Mouse (Mus musculus): ENCODE measurements around the gene Nucks1.
"Not testable (repeated sequence)": the region's sequence is repeated elsewhere in the genome, so short reads cannot be mapped to it uniquely, and the experiment has no call there.

Gene Nucks1

DNA sequence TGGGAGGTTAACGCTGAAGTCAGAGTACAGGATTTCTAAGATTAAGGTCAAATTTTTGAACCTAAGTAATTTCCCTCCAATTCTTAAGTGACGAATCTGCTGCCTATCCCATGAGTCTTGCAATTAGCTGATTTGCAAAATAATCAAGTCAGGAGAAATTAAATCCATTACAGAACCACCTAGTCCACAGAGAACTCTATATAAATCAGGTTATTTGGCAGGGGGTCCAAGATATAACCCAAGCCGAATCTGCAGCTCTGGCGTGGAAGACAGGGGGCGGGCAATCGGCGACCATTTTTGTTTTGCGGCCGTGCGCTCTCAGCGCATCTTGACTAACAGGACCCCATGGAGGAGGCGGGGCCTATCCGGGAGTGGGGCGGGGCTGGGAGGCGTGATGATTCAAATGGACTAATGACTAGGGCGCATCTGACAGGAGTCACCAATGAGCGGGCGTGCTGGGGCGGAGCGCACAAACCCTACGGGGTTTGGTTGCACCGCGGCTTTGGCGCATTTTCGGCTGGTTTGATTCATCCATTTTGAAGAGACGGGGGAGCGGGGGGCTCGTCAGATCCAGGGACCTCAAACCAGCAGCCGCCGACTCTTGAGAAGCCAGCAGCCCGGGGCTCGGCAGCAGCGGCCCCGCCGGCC, at the start of gene Nucks1:
TSS of gene Nucks1 (plus strand) at position 534 of the 648 bp plus-strand sequence.
- DNase-seq (ENCODE audit: low read depth), result peak; percentile 100

DNA sequence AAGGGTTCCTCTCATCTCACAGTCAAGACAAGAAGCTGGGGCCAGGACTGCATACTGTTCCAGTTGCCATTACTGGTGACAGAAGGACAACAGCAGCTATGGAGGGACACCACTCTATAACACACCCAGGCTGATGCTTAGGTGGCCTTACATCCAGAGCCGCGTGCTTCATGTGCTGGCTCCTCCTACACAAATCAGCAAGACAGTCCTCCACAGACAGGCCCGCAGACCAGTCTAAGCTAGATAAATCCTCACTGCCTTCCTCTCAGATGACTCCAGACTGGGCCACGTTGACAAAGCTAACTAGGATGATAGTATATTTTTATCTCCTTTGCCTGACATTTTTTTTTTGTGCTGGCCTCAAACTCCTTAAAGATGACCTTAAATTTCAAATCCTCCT, 48.5 kb upstream of the Nucks1 start:
- DNase-seq (ENCODE audit: low read depth), result no peak

DNA sequence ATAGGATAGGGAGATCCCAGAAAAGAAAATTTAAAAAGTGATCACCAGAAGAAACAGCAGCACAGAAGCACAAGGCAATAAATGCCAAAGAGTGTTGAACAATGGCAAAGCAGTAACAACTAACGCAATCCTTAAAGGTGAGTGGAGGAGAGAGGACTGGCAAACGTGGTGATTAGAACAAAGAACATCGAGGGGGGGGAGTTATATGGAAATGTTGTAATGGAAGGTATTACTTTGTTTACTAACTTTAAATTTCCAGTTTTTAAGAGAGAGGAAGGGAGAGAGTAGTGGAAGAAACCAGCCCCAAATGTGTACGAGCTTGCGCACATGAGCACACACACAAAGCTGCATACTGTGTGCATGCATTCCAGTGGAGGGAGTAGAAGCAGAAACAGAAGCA, 44.7 kb upstream of the Nucks1 start:
- DNase-seq (ENCODE audit: low read depth), result no peak

DNA sequence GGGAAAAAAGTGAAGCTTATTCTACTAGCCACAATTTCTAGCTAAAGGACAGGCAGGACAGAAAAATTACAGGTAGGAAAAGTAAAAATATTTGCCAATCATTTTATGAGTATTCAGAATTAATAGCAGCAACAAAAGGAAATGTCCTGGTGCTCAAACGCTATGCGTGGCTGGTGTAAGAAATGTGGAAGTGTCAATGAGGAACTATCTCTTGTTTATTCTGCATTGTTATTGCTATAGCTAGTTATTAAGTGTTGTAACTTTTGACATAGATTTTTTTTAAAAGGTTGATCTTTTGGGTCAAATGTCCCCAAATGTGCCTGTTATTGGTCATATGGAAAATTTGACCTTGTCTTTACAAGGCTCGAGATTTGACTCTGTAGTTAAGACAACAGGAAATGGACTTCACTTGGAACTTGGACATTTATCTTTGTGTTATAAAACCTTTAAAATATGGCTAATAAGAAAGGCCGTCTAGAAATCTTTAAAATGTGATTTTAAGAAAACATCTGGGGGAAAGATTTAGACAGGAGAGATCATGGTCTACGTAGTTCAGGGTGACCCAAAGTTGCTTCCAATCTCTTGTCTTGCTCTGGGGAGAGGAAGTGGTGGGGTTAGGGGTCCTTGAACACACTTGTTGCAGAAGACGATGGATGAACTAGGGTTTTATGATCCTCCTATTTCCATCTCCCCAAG, 43.9 kb upstream of the Nucks1 start:
- DNase-seq (ENCODE audit: low read depth), result no peak

DNA sequence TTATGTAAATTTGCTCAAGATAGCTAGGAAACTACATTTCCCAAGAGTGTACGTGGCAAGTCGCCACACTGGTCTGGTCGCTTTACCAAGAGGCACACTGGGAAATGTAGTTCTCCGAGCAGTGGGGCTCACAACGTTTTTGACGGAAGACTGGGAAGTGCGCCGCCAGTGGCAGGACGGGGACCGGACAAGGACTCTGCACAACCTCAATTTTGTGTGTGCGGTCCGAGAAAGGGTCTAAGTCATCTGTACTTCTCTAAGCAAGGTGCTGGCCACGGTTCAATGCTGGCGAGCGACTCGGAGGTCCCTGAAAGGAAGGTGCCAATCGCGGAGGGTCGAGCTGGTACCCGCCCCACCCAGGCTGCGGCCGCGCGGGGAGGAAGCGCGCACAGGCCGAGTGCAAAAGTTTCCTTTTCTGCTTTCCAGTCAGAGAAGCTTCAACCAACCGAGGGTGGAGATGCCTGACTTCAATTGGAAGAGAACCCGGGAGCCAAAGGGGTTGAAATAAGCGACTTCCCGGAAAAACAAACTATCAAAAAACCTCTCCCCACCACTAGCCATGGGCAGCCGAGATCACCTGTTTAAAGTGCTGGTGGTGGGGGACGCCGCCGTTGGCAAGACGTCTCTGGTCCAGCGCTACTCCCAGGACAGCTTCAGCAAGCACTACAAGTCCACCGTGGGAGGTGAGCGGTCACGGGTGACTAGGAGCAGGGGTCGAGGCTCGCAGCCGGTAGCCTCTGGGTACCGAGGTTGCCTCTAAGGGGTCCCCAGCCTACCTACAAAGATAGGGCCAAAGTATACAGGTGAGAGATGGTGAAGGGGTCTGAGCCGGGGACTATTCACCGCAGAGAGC, 43.0 kb upstream of the Nucks1 start, which contains the start of gene Rab29:
TSS of gene Rab29 (plus strand) at position 132 of the 853 bp plus-strand sequence.
- peak; percentile 99 for DNase-seq (ENCODE audit: low read depth)

DNA sequence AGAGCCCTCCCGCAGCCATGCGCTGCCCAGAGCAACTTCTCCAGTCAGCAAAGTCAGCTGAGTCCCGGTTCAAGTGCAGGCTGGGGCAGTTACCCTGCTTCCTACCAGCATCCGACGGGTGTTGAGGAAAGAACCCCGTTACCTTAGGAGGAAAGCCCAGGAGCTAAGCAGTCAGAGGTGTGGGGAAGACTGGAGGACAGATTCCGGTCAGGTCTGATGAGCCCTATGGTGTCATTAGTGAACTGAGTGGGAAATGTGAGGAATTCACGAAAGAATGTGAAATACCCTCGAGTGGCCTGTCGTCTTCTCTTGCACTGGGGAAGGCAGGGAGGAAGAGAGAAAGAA, 42.4 kb upstream of the Nucks1 start:
- DNase-seq (ENCODE audit: low read depth), result peak; percentile 17

DNA sequence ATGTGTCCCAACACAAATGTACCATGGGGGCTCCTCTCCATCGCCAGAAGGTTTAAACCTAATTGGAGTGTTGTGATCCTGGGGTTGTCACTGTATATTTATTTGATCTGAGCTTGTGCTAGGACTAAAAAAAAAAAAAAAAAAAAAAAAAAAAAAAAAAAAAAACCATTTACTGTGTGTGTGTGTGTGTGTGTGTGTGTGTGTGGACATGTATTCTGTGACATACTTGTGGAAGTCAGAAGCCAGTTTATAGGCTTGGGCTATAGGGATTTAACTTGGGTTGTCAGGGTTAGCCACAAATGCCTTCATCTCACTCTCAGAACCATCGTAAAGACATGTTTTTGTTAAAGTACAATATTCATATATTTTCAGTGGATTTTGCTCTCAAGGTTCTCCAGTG, 40.8 kb upstream of the Nucks1 start:
- DNase-seq (ENCODE audit: low read depth), result no peak

DNA sequence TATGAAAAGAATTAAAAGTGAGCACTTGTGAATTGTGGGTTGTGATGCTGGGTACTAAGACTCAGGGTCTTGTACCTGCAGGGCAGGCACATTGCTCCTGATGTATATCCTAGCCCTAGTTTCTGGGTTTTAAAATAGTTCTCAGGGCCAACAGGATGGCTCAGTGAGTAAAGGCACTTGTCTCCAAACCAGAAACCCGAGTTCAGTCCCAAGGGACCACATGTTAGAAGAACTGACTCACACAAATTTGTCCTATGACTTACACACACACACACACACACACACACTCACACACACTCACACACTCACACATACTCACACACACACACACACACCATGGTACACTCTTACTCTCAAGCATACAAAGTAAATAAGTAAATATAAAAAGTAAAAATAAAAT, 37.5 kb upstream of the Nucks1 start:
- peak; percentile 66 for DNase-seq (ENCODE audit: low read depth)

DNA sequence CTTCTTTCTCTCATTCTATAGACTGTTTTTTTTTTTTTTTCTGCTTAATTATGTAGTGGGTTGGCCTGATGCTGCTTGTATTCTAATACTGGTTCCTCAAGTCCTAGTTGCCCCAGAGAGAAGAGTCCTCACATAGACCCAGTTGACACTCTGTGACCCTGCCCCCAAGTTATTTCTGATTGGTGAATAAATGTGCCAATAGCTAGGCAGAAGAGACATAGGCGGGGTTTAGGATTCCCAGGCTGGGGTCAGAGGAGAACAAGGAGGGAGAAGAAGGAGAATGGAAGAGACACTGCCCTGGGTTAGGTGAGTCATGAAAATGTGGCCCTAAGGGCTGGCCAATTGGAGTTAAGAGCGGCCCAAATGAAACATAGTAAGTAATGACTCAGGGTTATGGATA, 30.5 kb upstream of the Nucks1 start:
- no peak for DNase-seq (ENCODE audit: low read depth)

DNA sequence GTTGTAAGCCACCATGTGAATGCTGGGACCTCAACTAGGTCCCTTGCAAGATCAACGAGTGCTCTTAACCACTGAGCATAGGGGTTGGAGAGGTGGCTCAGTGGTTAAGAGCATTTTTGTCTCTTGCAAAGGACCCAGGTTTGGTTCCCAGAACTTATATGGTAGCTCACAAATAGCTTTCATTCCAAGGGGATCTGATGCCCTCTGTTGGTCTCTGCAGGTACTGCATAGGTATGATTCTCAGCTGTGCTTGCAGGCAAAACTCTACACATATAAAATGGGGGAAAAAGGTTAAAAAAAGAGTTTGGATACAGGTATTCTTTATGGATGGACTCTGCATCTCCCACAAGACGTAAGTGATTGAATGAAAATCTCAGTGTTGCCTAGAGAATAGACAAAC, 27.5 kb upstream of the Nucks1 start:
- DNase-seq (ENCODE audit: low read depth), result peak; percentile 55

DNA sequence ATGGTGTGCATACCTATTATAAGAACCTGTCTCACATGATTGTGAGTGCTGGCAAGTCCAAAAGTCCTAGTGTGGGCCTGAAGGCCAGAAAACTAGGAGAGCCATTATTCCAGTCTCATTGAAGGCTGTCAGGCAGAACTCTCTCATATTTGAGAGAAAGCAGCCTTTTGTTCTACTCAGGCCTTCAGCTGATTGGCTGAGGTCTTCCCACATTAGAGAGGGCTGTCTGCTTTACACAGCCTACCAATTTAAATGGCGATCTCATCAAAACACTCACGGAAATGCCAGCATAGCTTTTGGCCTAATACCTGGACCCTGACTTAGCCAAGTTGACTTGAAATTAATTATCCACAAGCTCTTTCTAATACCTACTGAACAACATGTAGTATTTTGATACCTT, 24.2 kb upstream of the Nucks1 start:
- DNase-seq (ENCODE audit: low read depth), result no peak

DNA sequence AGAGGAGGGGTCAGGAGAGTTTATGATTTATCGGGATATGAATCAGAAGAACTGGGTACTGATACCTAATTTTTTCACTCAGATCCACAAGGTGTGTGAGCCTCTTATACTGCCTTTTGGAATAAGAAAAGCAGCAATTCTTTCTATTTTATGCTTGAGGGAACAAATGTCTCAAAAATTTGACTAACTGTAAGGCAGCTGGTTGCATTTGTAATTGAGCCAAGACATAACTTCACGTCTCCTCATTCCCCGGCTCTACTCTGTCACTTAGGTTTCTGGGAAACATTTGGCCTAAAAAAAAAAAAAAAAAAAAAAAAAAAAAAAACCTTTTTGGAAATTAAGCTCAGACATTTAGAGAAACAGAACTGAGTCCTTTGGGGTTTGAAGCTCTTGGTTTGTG, 23.7 kb upstream of the Nucks1 start:
- DNase-seq (ENCODE audit: low read depth), result no peak

DNA sequence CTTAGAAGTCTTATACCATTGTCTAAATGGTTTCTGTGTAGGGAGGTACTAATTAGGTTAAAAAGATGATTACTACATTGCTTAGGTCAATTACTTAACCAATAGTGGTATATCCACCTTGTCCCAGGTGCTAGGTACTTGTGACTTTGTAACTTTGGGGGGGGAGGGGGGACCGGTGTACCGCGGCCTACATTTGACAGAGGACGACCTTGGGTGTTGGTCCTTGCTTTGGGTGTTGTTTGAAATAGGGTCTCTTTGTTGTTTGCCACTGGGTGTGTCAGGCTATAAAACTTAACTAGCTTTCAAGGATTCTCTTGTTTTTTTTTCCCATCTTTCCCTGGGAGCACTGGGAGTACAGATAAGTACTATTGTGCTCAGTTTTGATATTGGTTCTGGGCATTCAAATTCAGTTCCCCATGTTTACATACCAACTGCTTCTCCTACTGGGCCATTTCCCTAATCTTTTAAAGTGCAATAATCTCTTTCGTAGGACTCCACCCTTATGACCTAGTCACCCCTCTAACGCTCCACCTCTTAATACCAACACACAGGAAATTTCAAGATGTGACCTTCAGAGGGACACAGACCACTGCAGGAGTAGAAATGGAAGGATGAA, 20.2 kb upstream of the Nucks1 start:
- DNase-seq (ENCODE audit: low read depth), result no peak

DNA sequence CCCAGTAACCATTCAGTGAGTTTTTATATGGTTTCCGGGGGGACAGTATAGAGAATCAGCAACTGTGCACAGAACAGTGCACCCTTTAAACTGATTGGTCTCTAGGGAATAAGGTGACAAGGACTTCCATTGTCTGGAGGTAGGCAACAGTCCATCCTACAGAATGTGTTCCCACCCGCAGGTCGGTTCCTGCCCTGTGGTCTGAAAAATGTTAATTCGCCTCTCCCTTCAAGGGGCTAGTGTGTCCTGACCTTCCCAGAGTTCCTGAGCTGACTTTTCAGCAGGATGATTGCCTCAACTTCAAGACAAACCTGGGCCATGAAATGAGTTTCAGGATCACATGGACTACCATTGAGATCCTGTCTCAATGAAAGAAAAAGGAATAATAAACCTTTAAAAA, 18.9 kb upstream of the Nucks1 start:
- DNase-seq (ENCODE audit: low read depth), result no peak

DNA sequence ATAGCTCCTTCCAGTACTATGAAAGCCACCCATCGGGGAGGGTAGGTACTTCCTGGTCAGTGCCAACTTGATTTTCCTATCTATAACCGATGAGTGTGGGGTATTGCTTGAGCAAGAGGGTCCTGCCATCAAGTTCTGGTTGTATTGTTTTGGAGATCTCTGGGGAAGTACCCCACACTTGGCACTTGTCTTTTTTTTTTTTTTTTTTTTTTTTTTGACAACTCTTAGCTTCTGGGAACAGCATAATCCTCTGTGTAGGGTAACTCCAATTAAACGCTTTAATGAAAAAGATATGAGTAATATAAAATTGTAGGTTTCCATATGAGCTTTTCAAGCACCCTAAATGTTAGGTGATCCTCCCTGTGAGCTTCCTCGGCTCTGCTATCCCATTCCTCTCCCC, 7.7 kb upstream of the Nucks1 start:
- DNase-seq (ENCODE audit: low read depth), result no peak

DNA sequence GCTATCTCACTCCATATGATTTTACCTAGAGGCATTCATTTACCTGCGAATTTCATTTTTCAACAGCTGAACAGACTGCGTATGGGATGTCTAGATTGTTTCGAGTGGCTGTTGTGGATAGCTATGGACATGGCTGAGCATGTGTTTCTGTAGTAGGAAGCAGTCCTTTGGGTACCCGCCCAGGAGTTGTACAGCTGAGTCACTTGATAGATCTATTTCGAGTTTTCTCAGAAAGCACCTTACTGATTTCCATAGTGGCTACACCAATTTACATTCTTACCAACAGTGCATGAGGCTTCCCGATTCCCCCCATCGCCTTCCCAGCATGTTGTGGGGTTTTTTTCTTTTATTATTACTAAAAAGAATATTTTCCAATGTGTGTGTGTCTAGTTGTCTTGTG, 7.1 kb upstream of the Nucks1 start:
- DNase-seq (ENCODE audit: low read depth), result no peak

DNA sequence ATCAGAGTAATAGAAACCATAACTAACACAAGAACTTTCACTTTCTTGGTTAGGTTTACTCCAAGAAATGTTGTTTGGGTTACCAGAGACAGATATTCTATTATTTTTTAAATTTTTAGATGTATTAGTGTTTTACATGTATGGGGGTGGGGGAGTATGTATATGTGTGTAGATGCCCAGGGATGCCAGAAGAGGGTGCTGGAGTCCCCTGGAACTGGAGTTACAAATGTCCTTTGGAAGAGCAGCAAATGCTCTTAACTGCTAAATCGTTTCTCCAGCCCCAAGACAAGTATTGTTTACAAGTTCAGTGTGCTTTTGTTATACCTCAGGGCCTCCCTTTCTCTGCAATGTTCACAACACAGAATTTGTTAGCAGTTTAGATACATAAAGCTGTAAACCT, 4.8 kb upstream of the Nucks1 start:
- DNase-seq (ENCODE audit: low read depth), result peak; percentile 76

DNA sequence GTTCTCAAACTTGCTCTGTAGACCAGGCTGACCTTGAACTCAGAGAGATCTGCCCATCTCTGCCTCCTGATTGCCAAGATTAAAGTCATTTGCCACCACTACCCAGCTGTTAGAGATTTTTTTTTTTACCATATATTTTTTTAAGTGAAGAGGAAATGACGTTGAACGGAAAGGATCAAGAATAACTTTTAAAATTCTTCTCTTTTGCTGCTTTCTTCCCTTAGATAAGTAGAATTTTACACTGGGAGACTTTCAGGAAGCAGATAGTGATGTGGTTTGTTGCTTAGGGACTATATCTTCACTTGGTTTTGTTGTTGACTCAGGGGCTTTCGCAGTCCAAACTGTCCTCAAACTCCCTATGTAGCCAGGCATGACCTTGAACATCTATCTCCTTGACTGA, 1.9 kb upstream of the Nucks1 start:
- DNase-seq (ENCODE audit: low read depth), result no peak

DNA sequence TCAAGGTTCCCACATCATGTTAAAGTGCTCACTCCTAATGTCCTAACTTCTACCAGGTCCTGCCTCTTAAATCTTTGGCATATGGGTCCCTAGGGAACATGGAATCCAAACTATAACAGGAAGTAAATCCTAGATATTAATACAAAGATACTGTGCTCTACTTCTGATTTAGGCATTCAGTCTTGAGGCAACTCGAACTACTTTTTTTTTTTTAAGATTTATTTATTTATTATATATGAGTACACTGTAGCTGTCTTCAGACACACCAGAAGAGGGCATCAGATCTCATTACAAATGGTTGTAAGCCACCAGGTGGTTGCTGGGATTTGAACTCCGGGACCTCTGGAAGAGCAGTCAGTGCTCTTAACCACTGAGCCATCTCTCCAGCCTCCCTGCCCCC, 1.1 kb upstream of the Nucks1 start:
- not testable (repeated sequence) for DNase-seq (ENCODE audit: low read depth)

DNA sequence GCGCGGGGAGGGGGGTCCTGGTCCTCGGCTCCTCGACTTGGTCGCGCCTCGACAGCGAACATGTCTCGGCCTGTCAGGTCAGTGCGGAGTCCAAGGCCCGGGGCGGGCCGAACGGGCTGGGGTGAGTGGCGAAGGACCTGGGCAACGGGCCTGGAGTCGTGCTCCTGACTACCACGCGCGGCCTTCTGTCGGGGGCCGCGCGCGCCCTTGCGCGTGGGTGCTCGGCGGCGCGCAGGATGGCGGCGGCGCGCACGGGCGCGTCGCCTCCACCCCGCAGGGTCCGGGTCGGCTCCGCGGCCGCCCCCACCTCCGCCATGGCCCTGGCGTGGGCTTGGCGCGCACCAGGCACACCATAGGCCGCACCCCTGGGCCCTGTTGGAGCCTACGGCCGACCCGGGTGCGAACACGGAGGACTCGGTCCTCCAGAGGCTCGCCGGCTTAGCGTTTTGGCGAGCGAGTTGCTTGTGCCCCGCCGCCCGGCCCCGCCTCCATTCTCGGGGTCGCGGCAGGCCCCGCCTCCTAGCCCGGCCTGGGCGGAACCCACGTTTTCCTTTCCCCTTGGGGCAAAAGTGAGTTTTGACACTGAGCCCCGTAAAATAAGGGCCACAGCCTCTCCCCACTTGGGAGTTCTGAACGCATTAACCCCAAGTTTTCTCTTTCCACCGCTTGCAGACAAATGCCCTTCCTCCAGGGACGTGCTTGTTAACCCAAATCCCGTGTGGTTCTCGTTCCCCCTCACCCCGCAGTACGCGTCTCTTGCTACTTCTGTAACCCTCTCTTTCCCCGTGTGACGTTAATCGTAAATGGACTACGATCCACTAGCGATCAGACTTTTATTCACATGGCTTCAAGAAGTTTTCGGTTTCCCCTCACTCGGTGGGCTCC, 582 bp downstream of the Nucks1 start:
- DNase-seq (ENCODE audit: low read depth), result peak; percentile 89

DNA sequence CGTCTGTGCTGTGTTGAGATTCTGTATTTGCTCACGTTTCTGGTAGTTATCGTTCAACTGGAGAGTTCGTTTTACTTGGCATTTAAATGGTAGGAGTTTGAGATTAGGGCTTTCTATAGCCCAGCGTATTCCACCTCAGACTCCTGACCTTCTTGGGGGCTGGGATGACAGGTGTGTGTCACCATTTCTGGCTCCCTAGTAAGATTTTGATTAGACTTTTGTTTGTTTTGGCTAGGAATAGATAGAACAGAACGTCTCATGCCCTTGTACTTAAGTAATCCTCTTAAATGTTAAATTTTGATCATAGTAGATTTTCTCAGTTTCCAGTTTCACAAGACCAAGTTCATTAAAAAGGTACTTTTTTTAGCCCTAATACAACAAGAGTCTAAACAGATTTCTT, 7.3 kb downstream of the Nucks1 start:
- no peak for DNase-seq (ENCODE audit: low read depth)

DNA sequence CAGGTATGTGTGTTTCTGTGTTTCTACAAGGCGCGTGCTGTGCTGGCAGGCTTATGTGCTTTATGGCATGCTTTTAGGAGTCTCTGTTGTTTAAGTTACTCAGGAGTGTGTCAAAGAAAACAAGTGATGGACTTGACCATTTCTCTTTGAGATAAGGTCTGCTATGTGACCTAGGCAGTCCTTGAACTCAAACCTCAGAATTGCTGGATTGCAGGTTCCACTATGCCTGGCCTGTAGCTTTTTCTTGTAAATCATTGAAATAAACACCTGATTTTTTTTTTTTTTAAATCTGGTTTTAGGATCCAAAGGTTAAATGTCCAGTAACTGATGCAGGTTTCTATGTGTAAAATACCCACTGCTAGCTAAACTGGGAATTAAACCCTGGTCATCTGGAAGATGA, 8.7 kb downstream of the Nucks1 start:
- no peak for DNase-seq (ENCODE audit: low read depth)

Measured in NIH3T3 (cell line).